Mouse (Mus musculus) hindbrain, embryonic 14.5 days (tissue): ENCODE measurements at regions not wholly inside any gene's neighbourhood (a gene's known extent, or its start where the extent isn't known, plus 50 kb on each side); places are given as distances from the start of the nearest gene placed in this dataset.

Experiments
- ATAC-seq: fragments of 200-750 bp; cut with Nextera tagmentation; 2 replicates; pipeline ENCODE4 v1.8.0; 2017; ENCODE audit warnings: moderate number of reproducible peaks, mild to moderate bottlenecking, moderate TSS enrichment, moderate library complexity; ENCODE audit not compliant: low FRiP score
- DNase-seq: peaks from one replicate; pipeline ENCODE4 v3.0.0-alpha.2; 2015; ENCODE audit warnings: low spot score
- H3K27ac ChIP-seq: fragments of 300-500 bp; sonication (generic); 2 replicates; pipeline ENCODE4 v1.5.1; 2014; ENCODE audit warnings: mild to moderate bottlenecking, moderate library complexity
- H3K27me3 ChIP-seq: fragments of 300-500 bp; sonication (generic); 2 replicates; pipeline ENCODE4 v1.6.1; 2014; ENCODE audit warnings: mild to moderate bottlenecking, low read length, mixed read lengths; ENCODE audit not compliant: control insufficient read depth, insufficient read depth
- H3K36me3 ChIP-seq: fragments of 300-500 bp; sonication (generic); replicated peaks from 2 replicates; pipeline ENCODE4 v1.6.1; 2014; ENCODE audit not compliant: control insufficient read depth, insufficient read depth
- H3K4me1 ChIP-seq: fragments of 300-500 bp; sonication (generic); replicated peaks from 2 replicates; pipeline ENCODE4 v1.6.1; 2014; ENCODE audit warnings: antibody characterized with exemption, low read length, mixed read lengths; ENCODE audit not compliant: control insufficient read depth, insufficient read depth
- H3K4me2 ChIP-seq: fragments of 300-500 bp; sonication (generic); replicated peaks from 2 replicates; pipeline ENCODE4 v1.6.1; 2014; ENCODE audit warnings: mild to moderate bottlenecking, moderate library complexity
- H3K4me3 ChIP-seq: fragments of 300-500 bp; sonication (generic); replicated peaks from 2 replicates; pipeline ENCODE4 v1.5.1; 2014; ENCODE audit warnings: mild to moderate bottlenecking, low read length
- H3K9ac ChIP-seq: fragments of 300-500 bp; sonication (generic); 2 replicates; pipeline ENCODE4 v1.6.1; 2014
- H3K9me3 ChIP-seq: fragments of 300-500 bp; sonication (generic); 2 replicates; pipeline ENCODE4 v1.6.1; 2016; ENCODE audit warnings: low read length; ENCODE audit not compliant: control insufficient read depth
- WGBS: fragments of 180-500 bp; shearing (Covaris S2); extraction: QIAGEN DNeasy Blood & Tissue Kit; methylation state at CpG from one replicate; pipeline ENCODE4 v1.1.7; 2014; 5-methylcytosine and 5-hydroxymethylcytosine counted together

DNA sequence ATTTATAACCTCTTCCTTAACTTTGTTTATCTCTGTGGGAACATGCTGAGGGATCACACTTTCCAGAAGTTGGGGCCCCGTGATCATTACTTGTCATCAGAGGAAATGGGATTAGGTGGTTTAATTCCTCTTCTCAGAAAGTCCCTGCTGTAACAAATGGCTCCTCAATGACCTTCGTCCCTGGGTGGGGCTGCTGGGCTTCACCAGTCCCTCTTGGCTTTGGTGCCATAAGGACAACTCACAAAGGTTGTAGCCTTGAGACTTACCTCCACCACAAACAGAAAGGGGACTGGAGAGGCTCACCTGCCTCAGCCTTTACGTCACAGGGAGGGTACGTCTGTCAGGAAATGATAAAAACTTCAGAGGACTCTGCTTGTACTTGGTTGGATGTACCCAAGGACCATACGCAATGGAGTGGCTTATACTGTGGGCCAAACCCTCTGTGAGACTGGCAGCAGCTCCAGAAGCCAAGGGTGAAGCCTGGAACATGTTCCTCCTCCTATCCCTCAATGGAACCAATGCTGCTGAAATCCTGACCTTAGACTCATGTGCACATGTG, 237.4 kb downstream of the Setd4 start:
- no peak for ATAC-seq
- 0 out of 2 replicates have a peak, but pooled peaks cover 6% of the 10 kb centered on the region for H3K4me1 ChIP-seq
- H3K27me3 ChIP-seq: no peaks in the 10 kb centered on the region
- H3K4me2 ChIP-seq: no peak overlapping the region
- no peak overlapping the region for H3K27ac ChIP-seq
- no peaks in the 10 kb centered on the region for H3K36me3 ChIP-seq
- 88% methylated on average over 5 of the region's 5 CpGs for WGBS
- no peak overlapping the region for H3K9ac ChIP-seq
- no peak for DNase-seq
- no peak overlapping the region for H3K4me3 ChIP-seq
- no peaks in the 10 kb centered on the region for H3K9me3 ChIP-seq

DNA sequence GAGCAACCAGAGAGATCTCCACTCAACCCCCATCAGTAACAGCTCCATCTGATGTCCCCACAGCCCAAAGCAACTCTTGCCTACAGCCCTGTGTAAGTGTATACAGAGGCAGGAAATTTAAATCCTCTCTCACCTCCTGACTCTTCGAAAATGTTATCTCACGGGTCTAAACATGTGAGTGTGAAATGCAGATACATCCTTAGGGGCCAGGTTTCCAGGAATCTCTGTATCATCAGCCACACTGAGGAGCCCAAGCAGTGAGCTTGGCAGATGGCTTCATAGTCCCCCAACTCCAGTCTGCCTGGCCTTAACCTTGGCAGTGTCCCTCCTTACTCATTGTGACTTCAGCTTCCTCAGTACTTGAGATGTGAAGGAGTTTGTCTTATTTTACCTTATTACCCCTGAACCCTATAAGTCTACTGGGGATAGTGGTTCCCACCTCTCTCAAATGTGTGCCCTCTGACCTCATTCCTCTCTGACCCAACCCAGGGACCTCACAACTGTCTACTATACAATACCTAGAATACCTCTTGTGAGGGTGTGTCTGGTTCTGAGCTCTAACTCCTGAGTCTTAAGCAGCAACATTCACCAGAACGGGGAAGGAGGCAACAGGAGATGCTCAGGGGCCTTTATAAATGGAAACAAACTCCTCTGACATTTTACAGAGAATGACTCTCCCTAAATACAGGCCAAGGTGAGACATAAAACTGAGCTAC, 238.5 kb downstream of the Setd4 start:
- no peak overlapping the region for H3K4me3 ChIP-seq
- no peak overlapping the region for H3K27ac ChIP-seq
- ATAC-seq (no peak), DNase-seq (no peak)
- H3K4me2 ChIP-seq: no peak overlapping the region
- 0 out of 2 replicates have a peak, but pooled peaks cover 6% of the 10 kb centered on the region for H3K4me1 ChIP-seq
- H3K9me3 ChIP-seq: no peaks in the 10 kb centered on the region
- no peaks in the 10 kb centered on the region for H3K27me3 ChIP-seq
- no peaks in the 10 kb centered on the region for H3K36me3 ChIP-seq
- H3K9ac ChIP-seq: no peak overlapping the region
- 83% methylated on average over 3 of the region's 3 CpGs for WGBS

DNA sequence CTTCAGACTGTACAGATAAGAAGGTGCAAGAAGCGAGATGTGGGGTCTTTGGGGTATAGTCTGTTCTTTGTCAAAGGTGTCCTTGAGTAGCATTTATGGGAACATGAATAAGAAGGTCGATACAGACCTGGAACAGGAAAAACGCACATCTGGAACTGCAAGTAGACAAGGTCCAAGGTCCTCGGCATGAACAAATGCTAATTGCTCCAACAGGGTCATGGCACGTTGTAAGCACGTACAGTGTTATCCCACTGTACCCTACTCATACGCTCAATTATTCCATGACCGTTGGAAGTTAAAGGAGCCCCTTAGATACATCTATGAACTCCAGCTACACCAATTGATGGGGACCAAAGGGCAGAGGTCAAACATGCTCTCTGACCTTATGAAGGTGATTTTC, 244.1 kb downstream of the Setd4 start:
- WGBS: 96% methylated on average over 8 of the region's 8 CpGs
- no peak for DNase-seq
- Histone ChIP-seq H3K9me3 (no peaks in the 10 kb centered on the region), H3K4me1 (no peaks in the 10 kb centered on the region), H3K9ac (no peak overlapping the region), H3K27ac (no peak overlapping the region), H3K27me3 (no peaks in the 10 kb centered on the region), H3K36me3 (no peaks in the 10 kb centered on the region), H3K4me2 (no peak overlapping the region), H3K4me3 (no peak overlapping the region)
- no peak for ATAC-seq

- no peaks in the 10 kb centered on the region for H3K4me1 ChIP-seq
- H3K36me3 ChIP-seq: no peaks in the 10 kb centered on the region
- DNase-seq: no peak
- H3K9ac ChIP-seq: no peak overlapping the region
- no peak overlapping the region for H3K27ac ChIP-seq
- H3K4me2 ChIP-seq: no peak overlapping the region
- no peaks in the 10 kb centered on the region for H3K27me3 ChIP-seq
- no peaks in the 10 kb centered on the region for H3K9me3 ChIP-seq
- 92% methylated on average over 6 of the region's 6 CpGs for WGBS
- no peak for ATAC-seq
- no peak overlapping the region for H3K4me3 ChIP-seq
Measured at GRCm38 (mm10) chr16:93358613-93359012, 245.2 kb downstream of the Setd4 start.

DNA sequence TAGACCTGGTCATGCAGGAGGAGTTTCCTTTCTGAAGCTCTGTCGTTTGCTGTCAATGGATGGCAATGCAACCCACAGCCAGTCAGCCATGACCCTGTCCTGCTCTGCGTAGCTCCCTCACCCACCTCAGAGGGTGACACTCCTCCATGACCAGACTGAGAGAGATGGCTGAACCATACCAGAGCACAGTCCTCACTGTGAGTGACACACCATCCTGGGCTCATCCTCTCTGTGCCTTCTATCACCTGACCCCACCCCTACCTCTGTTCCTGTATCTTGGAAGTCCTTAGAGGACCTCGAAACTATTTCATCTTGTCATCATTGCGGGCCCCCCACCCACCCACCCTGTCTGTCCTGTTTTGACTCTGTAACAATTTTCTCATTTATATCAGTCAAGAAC, 245.7 kb downstream of the Setd4 start:
- no peaks in the 10 kb centered on the region for H3K9me3 ChIP-seq
- no peaks in the 10 kb centered on the region for H3K27me3 ChIP-seq
- WGBS: 83% methylated on average over 4 of the region's 4 CpGs
- DNase-seq (no peak), ATAC-seq (no peak)
- no peak overlapping the region for H3K9ac ChIP-seq
- no peak overlapping the region for H3K4me2 ChIP-seq
- no peak overlapping the region for H3K27ac ChIP-seq
- no peak overlapping the region for H3K4me3 ChIP-seq
- no peaks in the 10 kb centered on the region for H3K4me1 ChIP-seq
- H3K36me3 ChIP-seq: no peaks in the 10 kb centered on the region

GRCm38 (mm10) chr16:93355204-93355899, 248.5 kb downstream of the Setd4 start:
- H3K9me3 ChIP-seq: no peaks in the 10 kb centered on the region
- WGBS: 90% methylated on average over 11 of the region's 11 CpGs

GRCm38 (mm10) chr16:93353971-93354370, 249.9 kb downstream of the Setd4 start:
- DNase-seq (no peak), ATAC-seq (no peak)
- Histone ChIP-seq H3K4me2 (no peak overlapping the region), H3K27me3 (no peaks in the 10 kb centered on the region), H3K27ac (no peak overlapping the region), H3K4me1 (no peaks in the 10 kb centered on the region), H3K4me3 (no peak overlapping the region), H3K9ac (no peak overlapping the region), H3K9me3 (no peaks in the 10 kb centered on the region), H3K36me3 (no peaks in the 10 kb centered on the region)
- WGBS: 70% methylated on average over 6 of the region's 6 CpGs

More at GRCm38 (mm10) chr16:93355204-93355899, 248.5 kb downstream of the Setd4 start:
- Histone ChIP-seq H3K36me3 (no peaks in the 10 kb centered on the region), H3K4me1 (no peaks in the 10 kb centered on the region), H3K4me3 (no peak overlapping the region), H3K27me3 (no peaks in the 10 kb centered on the region), H3K9ac (no peak overlapping the region), H3K4me2 (no peak overlapping the region), H3K27ac (no peak overlapping the region)
- no peak for DNase-seq
- no peak for ATAC-seq

GRCm38 (mm10) chr16:93344555-93344954, 259.3 kb downstream of the Setd4 start:
- H3K4me3 ChIP-seq: no peak overlapping the region
- H3K9me3 ChIP-seq: no peaks in the 10 kb centered on the region
- no peak overlapping the region for H3K27ac ChIP-seq
- H3K4me1 ChIP-seq: no peaks in the 10 kb centered on the region
- 87% methylated on average over 5 of the region's 5 CpGs for WGBS
- ATAC-seq: no peak
- DNase-seq: no peak
- no peak overlapping the region for H3K4me2 ChIP-seq
- no peaks in the 10 kb centered on the region for H3K27me3 ChIP-seq
- H3K9ac ChIP-seq: no peak overlapping the region
- no peaks in the 10 kb centered on the region for H3K36me3 ChIP-seq

DNA sequence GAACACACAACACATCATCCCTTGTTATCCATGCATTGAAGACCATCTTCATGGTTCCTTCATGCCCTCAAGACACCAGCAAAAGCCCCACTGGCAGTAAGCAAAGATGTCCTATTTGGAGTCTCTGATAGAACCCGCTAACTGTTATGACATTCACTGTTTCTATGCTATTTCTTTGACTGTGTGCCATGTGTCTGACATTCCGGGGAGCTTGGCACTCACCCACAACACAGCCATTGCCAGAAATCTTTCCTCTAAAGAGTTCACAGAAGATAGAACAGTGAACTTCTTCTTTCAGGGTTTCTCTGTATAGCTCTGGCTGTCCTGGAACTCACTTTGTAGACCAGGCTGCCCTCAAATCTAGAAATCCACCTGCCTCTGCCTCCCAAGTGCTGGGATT, 261.2 kb downstream of the Setd4 start:
- Histone ChIP-seq H3K27ac (no peak overlapping the region), H3K9me3 (no peaks in the 10 kb centered on the region), H3K36me3 (no peaks in the 10 kb centered on the region), H3K9ac (no peak overlapping the region), H3K4me2 (no peak overlapping the region), H3K27me3 (no peaks in the 10 kb centered on the region), H3K4me3 (no peak overlapping the region), H3K4me1 (no peaks in the 10 kb centered on the region)
- no peak for DNase-seq
- no peak for ATAC-seq
- 80% methylated on average over 2 of the region's 2 CpGs for WGBS
